Comparison of ENCODE assay signal across 11 mouse cellular contexts in genomic region chr1:77461877-77462615, GRCm38 (mm10). TPM values are rescaled to one million over a fixed set of nuclear protein-coding genes. Genes with fewer than 3 reads are reported as not detected.
DNase-seq lines count a peak whose midpoint lies in the region; ATAC-seq and TF ChIP-seq lines count a peak whose summit lies in the region.
"Had no signal": no experiment of that assay in that cellular context is flagged by ENCODE, and none has a peak within 500 bp of the region (broad histone marks: within the 10 kb centered on the region; RNA-seq: fewer than 3 reads in every experiment).

No protein-coding gene starts in this region.

- H3K4me3 ChIP-seq in lung, adult 2 months (replicated peaks; ENCODE audit: extremely low read depth, low read depth, low read length), result no peak overlapping the region
- no peak overlapping the region for H3K4me3 ChIP-seq in small intestine, adult 2 months (ENCODE audit: low read depth, low read length)

- intact Hi-C loops in heart, postnatal 25 days (cut with DNase I), result loop anchor here (2.0 kb wide), 1 partner anchor 53 kb away; the partner anchor contains the start of gene Epha4

- no peak for ATAC-seq in activated CD4-positive, CD25-positive, alpha-beta regulatory T cell, adult 4 months

- H3K4me1 ChIP-seq in lung, adult 2 months (ENCODE audit: control insufficient read depth, insufficient read depth, low read length), result peaks cover 17% of the 10 kb centered on the region
- peaks cover 17% of the 10 kb centered on the region; the same call in 1 of the 2 replicates for H3K4me1 ChIP-seq in small intestine, adult 2 months (ENCODE audit: control insufficient read depth, insufficient read depth, insufficient read length, low read length)

- no peak for TF ChIP-seq POLR2A in lung, adult 2 months (IDR thresholded peaks at IDR 0.05; ENCODE audit: borderline replicate concordance, extremely low read depth, low read depth, low read length)
- TF ChIP-seq POLR2A in small intestine, adult 2 months (IDR thresholded peaks at IDR 0.05; ENCODE audit: low read depth, low read length), result no peak

- no peak for TF ChIP-seq CTCF in lung, adult 2 months (IDR thresholded peaks at IDR 0.05; ENCODE audit: insufficient read depth, low read length)
- no peak for TF ChIP-seq CTCF in small intestine, adult 2 months (IDR thresholded peaks at IDR 0.05; ENCODE audit: extremely low read depth, insufficient read length, insufficient replicate concordance, low read depth, low read length)

- no peaks in the 10 kb centered on the region for H3K27me3 ChIP-seq in small intestine, adult 2 months (ENCODE audit: control insufficient read depth, insufficient read depth, low read length)

- H3K27ac ChIP-seq in small intestine, adult 2 months (ENCODE audit: insufficient read depth, low read depth, low read length), result peak overlapping the region; percentile 53

- H3K36me3 ChIP-seq in small intestine, adult 2 months (ENCODE audit: control insufficient read depth, insufficient read depth, low read length), result no peaks in the 10 kb centered on the region

- peak; percentile 35 to 56 for DNase-seq in lung, adult 18-20 months
- no peak for DNase-seq in lung, adult 2 months
- DNase-seq in fat pad, adult 2 months (ENCODE audit: extremely low read depth, low read depth, low spot score), result peak; percentile 81
- DNase-seq in heart, postnatal 25 days (ENCODE audit: low spot score), result peak; percentile 14
- no peak for DNase-seq in cerebellum, adult 9-10 months
- no peak for DNase-seq in thymus, postnatal 14 days
- DNase-seq: adrenal gland, postnatal 14 days; kidney, adult 18-20 months; thymus, adult 2 months had no signal

- WGBS in lung, adult 2 months, result 18% methylated on average over 3 of the region's 3 CpGs
- 25% methylated on average over 3 of the region's 3 CpGs for WGBS in small intestine, adult 2 months

RNA-seq across cellular contexts. Expression of gene Epha4, which starts 52.8 kb away (rescaled TPM):
- polyA plus RNA-seq in lung, adult 2 months (2012; rRNA removed), result 8.3 and 20.6 TPM in 2 replicates
- 10 to 100 TPM; 27.4 to 28.7 TPM for total RNA-seq in heart, postnatal 25 days (2021)
- polyA plus RNA-seq in small intestine, adult 2 months (2012; rRNA removed), result 2.0 and 2.6 TPM in 2 replicates
- polyA plus RNA-seq in activated CD4-positive, CD25-positive, alpha-beta regulatory T cell, adult 4 months (2017; shearing (Covaris generic)), result under 1 TPM in 1 of 2 experiments, not detected in 1; 0.12 TPM

Comparison
In these comparisons a context has a peak if more than half of its experiments do, and no peak if none do; other contexts are left out.
1. DNase-seq: peak in lung, adult 18-20 months (2 of 2), fat pad, adult 2 months (single experiment) and heart, postnatal 25 days (single experiment); none in lung, adult 2 months (single experiment), cerebellum, adult 9-10 months (single experiment) and thymus, postnatal 14 days (single experiment).